Comparison of ENCODE assay signal across 7 mouse cellular contexts in the genomic region with DNA sequence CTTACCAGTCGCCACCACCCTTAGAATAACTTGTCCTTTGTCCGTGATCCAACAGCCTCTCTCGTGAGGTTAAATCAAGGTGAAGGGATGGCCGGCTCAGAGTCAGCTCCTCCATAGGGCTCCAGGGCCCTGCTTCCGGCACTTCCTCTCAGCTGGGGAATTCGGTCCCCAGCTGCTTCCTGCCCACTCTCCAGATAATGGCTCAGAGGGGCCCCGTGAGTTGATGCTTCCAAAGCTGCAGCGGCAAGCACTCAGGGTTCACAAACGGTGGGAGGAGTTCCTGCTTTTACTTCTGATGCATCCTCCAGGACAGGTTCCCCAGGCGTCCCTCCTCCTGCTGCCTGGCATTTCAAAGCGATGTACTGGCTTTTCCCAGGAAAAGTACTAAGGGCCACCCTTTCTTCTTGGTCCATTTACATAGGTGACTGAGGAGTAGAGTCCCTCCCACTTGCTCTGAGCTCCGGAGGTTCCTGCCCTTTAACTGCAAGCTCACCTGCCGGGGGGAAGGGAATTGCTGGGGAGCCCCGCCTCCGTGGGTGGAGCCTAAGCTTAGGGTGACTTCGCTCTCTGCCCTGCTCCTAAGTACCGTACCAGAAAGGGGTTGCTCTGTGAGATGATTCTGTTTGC.
DNase-seq lines count a peak whose midpoint lies in the region; ATAC-seq and TF ChIP-seq lines count a peak whose summit lies in the region.

No protein-coding gene starts in this region.

- H3K27me3 ChIP-seq in forebrain, embryonic 16.5 days (replicated peaks; ENCODE audit: control insufficient read depth, insufficient read depth, low read length) = no peaks in the 10 kb centered on the region
- H3K27me3 ChIP-seq in hindbrain, postnatal 0 days (ENCODE audit: insufficient read depth, low read length) = no peaks in the 10 kb centered on the region
- no peaks in the 10 kb centered on the region for H3K27me3 ChIP-seq in liver, embryonic 11.5 days (replicated peaks; ENCODE audit: control insufficient read depth, insufficient read depth, low read length)

- no peak overlapping the region for H3K27ac ChIP-seq in forebrain, embryonic 16.5 days (ENCODE audit: low read length)
- no peak overlapping the region for H3K27ac ChIP-seq in hindbrain, postnatal 0 days
- H3K27ac ChIP-seq in liver, embryonic 11.5 days (ENCODE audit: low read depth, low read length) = no peak overlapping the region

- H3K36me3 ChIP-seq in forebrain, embryonic 16.5 days (ENCODE audit: control insufficient read depth, insufficient read depth) = no peaks in the 10 kb centered on the region
- H3K36me3 ChIP-seq in hindbrain, postnatal 0 days (ENCODE audit: insufficient read depth, low read length) = no peaks in the 10 kb centered on the region
- H3K36me3 ChIP-seq in liver, embryonic 11.5 days (ENCODE audit: control insufficient read depth, insufficient read depth, low read length) = no peaks in the 10 kb centered on the region

- H3K9me3 ChIP-seq in forebrain, embryonic 16.5 days (ENCODE audit: control insufficient read depth, low read length) = no peaks in the 10 kb centered on the region
- no peaks in the 10 kb centered on the region for H3K9me3 ChIP-seq in hindbrain, postnatal 0 days (ENCODE audit: low read length)
- no peaks in the 10 kb centered on the region for H3K9me3 ChIP-seq in liver, embryonic 11.5 days (ENCODE audit: control insufficient read depth, low read length)

- ATAC-seq in common myeloid progenitor, adult 5-6 weeks (replicated peaks; ENCODE audit: low read depth, poor library complexity, severe bottlenecking) = peak; percentile 67
- peak; percentile 36; the same call in 1 of the 2 replicates for ATAC-seq in forebrain, embryonic 16.5 days
- no peak for ATAC-seq in hindbrain, postnatal 0 days
- ATAC-seq in liver, embryonic 11.5 days (replicated peaks; ENCODE audit: low FRiP score) = peak; percentile 76
- no peak for ATAC-seq in activated CD4-positive, CD25-positive, alpha-beta regulatory T cell, adult 4 months

- H3K9ac ChIP-seq in forebrain, embryonic 16.5 days (replicated peaks; ENCODE audit: low read depth, low read length) = no peak overlapping the region
- no peak overlapping the region for H3K9ac ChIP-seq in hindbrain, postnatal 0 days (replicated peaks; ENCODE audit: low read length)
- no peak overlapping the region for H3K9ac ChIP-seq in liver, embryonic 11.5 days (ENCODE audit: low read depth, low read length)

- H3K4me1 ChIP-seq in forebrain, embryonic 16.5 days (replicated peaks; ENCODE audit: control insufficient read depth, insufficient read depth, low read length) = 0 out of 2 replicates have a peak, but pooled peaks cover 3% of the 10 kb centered on the region
- H3K4me1 ChIP-seq in hindbrain, postnatal 0 days (ENCODE audit: insufficient read depth, low read length) = peaks cover 4% of the 10 kb centered on the region; the same call in 1 of the 2 replicates
- peaks cover 9% of the 10 kb centered on the region; the same call in 1 of the 2 replicates for H3K4me1 ChIP-seq in liver, embryonic 11.5 days (replicated peaks; ENCODE audit: control insufficient read depth, insufficient read depth, low read length)

- no peak overlapping the region for H3K4me3 ChIP-seq in forebrain, embryonic 16.5 days (replicated peaks; ENCODE audit: low read length)
- H3K4me3 ChIP-seq in hindbrain, postnatal 0 days (ENCODE audit: low read length) = no peak overlapping the region
- H3K4me3 ChIP-seq in liver, embryonic 11.5 days (ENCODE audit: low read depth, low read length) = 0 out of 2 replicates have a peak overlapping the region, but pooled peaks have one; percentile 3

- WGBS in forebrain, embryonic 16.5 days = 14% methylated on average over 17 of the region's 17 CpGs
- WGBS in hindbrain, postnatal 0 days = 20% methylated on average over 17 of the region's 17 CpGs
- WGBS in liver, embryonic 11.5 days = 6% methylated on average over 17 of the region's 17 CpGs

- TF ChIP-seq CTCF in hindbrain, postnatal 0 days (IDR thresholded peaks at IDR 0.05; ENCODE audit: low read depth) = no peak

- peak; percentile 26 for DNase-seq in hindbrain, postnatal 0 days (ENCODE audit: low spot score)
- peak; percentile 46 for DNase-seq in liver, embryonic 11.5 days (ENCODE audit: low spot score)
- DNase-seq in neural tube, embryonic 10.5 days (ENCODE audit: extremely low spot score, low spot score) = peak; percentile 32
- DNase-seq in cerebellum, adult 9-11 months = no peak

- H3K4me2 ChIP-seq in forebrain, embryonic 16.5 days (ENCODE audit: low read length) = 0 out of 2 replicates have a peak overlapping the region, but pooled peaks have one; percentile 1
- H3K4me2 ChIP-seq in hindbrain, postnatal 0 days (ENCODE audit: low read depth, low read length) = peak overlapping the region; percentile 46
- peak overlapping the region; percentile 55 for H3K4me2 ChIP-seq in liver, embryonic 11.5 days

Comparison
In these comparisons a context has a peak if more than half of its experiments do, and no peak if none do; other contexts are left out.
1. ATAC-seq: peak in common myeloid progenitor, adult 5-6 weeks (single experiment), forebrain, embryonic 16.5 days (single experiment) and liver, embryonic 11.5 days (single experiment); none in hindbrain, postnatal 0 days (single experiment) and activated CD4-positive, CD25-positive, alpha-beta regulatory T cell, adult 4 months (single experiment).
2. H3K4me2 ChIP-seq: peak in every context shown above with its lines; median percentile 55 in liver, embryonic 11.5 days; 46 in hindbrain, postnatal 0 days; 1 in forebrain, embryonic 16.5 days.